Mouse (Mus musculus) liver, adult 2 months (tissue): ENCODE data around the gene Tmem95. TPM values are rescaled to one million over a fixed set of nuclear protein-coding genes. Genes with fewer than 3 reads are reported as not detected.
A peak's percentile ranks its signal among the peaks of the same experiment; 100 is the strongest.

ENCODE experiments used
- DNase-seq: peaks from one replicate; pipeline ENCODE4 v3.0.0-alpha.2; 2011; ENCODE audit warnings: low read depth, low spot score; ENCODE audit errors: extremely low read depth
- H3K27ac ChIP-seq: fragments of 200-500 bp; replicated peaks from 2 replicates; pipeline ENCODE4 v1.5.1; 2012; ENCODE audit warnings: low read depth, mild to moderate bottlenecking, control low read depth, inconsistent platforms, low read length; ENCODE audit not compliant: insufficient read depth
- H3K27me3 ChIP-seq: fragments of 200-500 bp; 2 replicates; pipeline ENCODE4 v1.6.1; 2012; ENCODE audit warnings: mild to moderate bottlenecking, moderate library complexity, low read length, inconsistent platforms; ENCODE audit not compliant: control insufficient read depth, insufficient read depth
- H3K36me3 ChIP-seq: fragments of 200-500 bp; 2 replicates; pipeline ENCODE4 v1.6.1; 2012; ENCODE audit warnings: low read length, inconsistent platforms; ENCODE audit not compliant: control insufficient read depth, insufficient read depth
- H3K4me1 ChIP-seq: fragments of 200-500 bp; 2 replicates; pipeline ENCODE4 v1.6.1; 2011; ENCODE audit warnings: low read length; ENCODE audit not compliant: control insufficient read depth, insufficient read depth
- H3K4me3 ChIP-seq: fragments of 200-500 bp; 2 replicates; pipeline ENCODE4 v1.5.1; 2011; ENCODE audit warnings: low read depth, mild to moderate bottlenecking, control low read depth, low read length, moderate library complexity; ENCODE audit not compliant: insufficient read depth
- H3K79me2 ChIP-seq: fragments of 200-500 bp; 2 replicates; pipeline ENCODE4 v1.6.1; 2012; ENCODE audit warnings: inconsistent platforms, mild to moderate bottlenecking, low read length, moderate library complexity; ENCODE audit not compliant: control insufficient read depth, insufficient read depth
- H3K9ac ChIP-seq: fragments of 200-500 bp; 2 replicates; pipeline ENCODE4 v1.6.1; 2012; ENCODE audit warnings: low read depth, mild to moderate bottlenecking, control low read depth, inconsistent platforms, low read length
- CTCF ChIP-seq: fragments of 200-500 bp; IDR thresholded peaks from 2 replicates; pipeline ENCODE4 v1.5.1; 2011; ENCODE audit warnings: low read depth, low read length, control low read depth
- POLR2A ChIP-seq: fragments of 200-500 bp; IDR thresholded peaks from 2 replicates; pipeline ENCODE4 v1.6.1; 2011; ENCODE audit warnings: low read length, control low read depth; ENCODE audit not compliant: insufficient read depth; ENCODE audit errors: extremely low read depth
- WGBS: fragments of 180-500 bp; shearing (Covaris S2); methylation state at CpG from one replicate; pipeline ENCODE4 v1.1.7; 2018; 5-methylcytosine and 5-hydroxymethylcytosine counted together
- polyA plus RNA-seq: library from polyadenylated mRNA; depleted of rRNA; stranded (reverse); fragments of >200 nt; gene quantifications from 2 replicates; pipeline ENCODE4 v1.2.3, GENCODE M21; 2012
- total RNA-seq: library from RNA; depleted of rRNA; stranded (reverse); fragments of >200 nt; gene quantifications from 2 replicates; pipeline ENCODE4 v1.2.3, GENCODE M21; 2014

The Tmem95 gene
- total and polyA plus RNA-seq, 2 experiments = not detected

GRCm38 (mm10) chr11:69837952-69838713, 39.7 kb downstream of the Tmem95 start, which contains the start of gene Tmem256:
Gene Tmem256 (plus strand): TSS chr11:69838514.
- Histone ChIP-seq H3K9ac (peak within 1 kb of the TSS; percentile 90), H3K79me2 (no peaks in the 10 kb centered on the region), H3K4me3 (peak within 1 kb of the TSS; percentile 94), H3K36me3 (no peaks in the 10 kb centered on the region), H3K27ac (peak within 1 kb of the TSS; percentile 94), H3K4me1 (peaks cover 2% of the 10 kb centered on the region), H3K27me3 (0 out of 2 replicates have a peak, but pooled peaks cover 3% of the 10 kb centered on the region)
- TF ChIP-seq CTCF (no peak), POLR2A (peak; percentile 89)
- DNase-seq = peak; percentile 97
- under 1% methylated on average over 34 of the region's 34 CpGs for WGBS

DNA sequence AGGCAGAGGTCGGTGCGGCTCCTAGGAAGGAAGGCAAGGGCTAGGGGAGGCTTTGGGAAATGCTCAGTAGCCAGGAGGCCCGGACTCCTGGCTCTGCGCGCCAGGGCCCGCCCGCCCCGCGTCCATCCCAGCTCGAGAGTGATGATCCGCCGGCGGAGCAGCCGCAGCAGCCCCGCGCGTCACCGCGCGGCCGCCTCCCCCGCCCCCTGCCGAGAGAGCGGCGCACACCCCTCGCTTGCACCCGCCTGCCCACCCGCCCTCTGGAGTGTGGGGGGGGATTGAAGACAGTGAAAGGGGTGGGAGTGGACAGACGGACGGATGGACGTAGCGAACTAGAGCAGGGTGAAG, 40.2 kb downstream of the Tmem95 start, which contains the start of gene Nlgn2:
Gene Nlgn2 (minus strand): TSS at position 181 of the 348 bp plus-strand sequence.
- H3K4me1 ChIP-seq = peaks cover 2% of the 10 kb centered on the region
- TF ChIP-seq POLR2A (0 out of 2 replicates have a peak, but pooled peaks have one; percentile 19), CTCF (no peak)
- peak within 1 kb of the TSS; percentile 94 for H3K4me3 ChIP-seq
- peak within 1 kb of the TSS; percentile 90 for H3K9ac ChIP-seq
- 0% methylated on average over 29 of the region's 32 CpGs for WGBS
- H3K36me3 ChIP-seq = no peaks in the 10 kb centered on the region
- H3K27me3 ChIP-seq = 0 out of 2 replicates have a peak, but pooled peaks cover 3% of the 10 kb centered on the region
- H3K27ac ChIP-seq = peak within 1 kb of the TSS; percentile 94
- DNase-seq = no peak
- no peaks in the 10 kb centered on the region for H3K79me2 ChIP-seq

DNA sequence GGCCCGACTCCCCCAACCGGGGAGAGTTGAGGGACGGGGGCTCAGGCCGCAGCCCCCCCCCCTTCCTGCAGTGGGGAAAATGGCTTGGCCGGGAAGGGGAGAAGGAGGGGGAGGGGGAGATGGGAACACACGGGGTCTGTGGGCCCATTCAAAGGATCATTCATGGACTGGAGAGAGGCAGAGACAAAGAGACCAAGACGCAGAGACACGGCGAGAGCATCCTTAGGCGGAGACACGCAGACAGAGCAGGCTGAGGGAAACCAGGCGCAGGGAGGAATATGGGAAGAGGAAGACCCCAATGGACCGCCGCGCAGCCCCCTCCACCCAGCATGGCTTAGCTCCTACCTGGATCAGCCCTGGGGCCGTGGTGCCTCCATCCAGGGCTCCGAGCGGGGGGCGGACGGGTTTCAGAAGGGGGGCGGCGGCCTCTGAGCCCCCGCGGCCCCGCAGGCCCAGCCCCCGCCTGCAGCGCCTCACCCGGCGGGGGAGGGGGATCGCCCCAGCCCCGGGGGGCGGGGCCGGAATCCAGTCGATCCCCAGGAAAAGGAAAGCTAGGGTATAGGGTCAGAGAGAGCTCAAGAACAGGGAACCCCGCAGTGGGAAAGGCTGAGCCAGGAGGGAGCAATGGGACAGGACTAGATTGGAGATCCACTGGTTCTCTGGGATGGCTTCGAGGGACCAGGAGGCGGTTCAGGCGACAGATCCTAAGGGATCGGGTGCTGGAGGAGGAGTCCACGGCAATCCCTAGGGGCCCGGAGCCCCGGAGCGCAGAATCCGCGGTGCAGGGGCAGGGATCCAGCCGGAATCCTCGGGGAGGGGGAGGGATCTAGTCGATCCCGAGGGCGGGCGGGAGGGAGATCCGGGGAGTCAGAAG, 40.9 kb downstream of the Tmem95 start:
- peaks cover 2% of the 10 kb centered on the region for H3K4me1 ChIP-seq
- peak overlapping the region; percentile 72 for H3K4me3 ChIP-seq
- no peak for TF ChIP-seq POLR2A
- no peak overlapping the region for H3K27ac ChIP-seq
- H3K79me2 ChIP-seq = no peaks in the 10 kb centered on the region
- 0 out of 2 replicates have a peak, but pooled peaks cover 3% of the 10 kb centered on the region for H3K27me3 ChIP-seq
- no peak for DNase-seq
- WGBS = 7% methylated on average over 49 of the region's 52 CpGs
- H3K9ac ChIP-seq = peak overlapping the region; percentile 53
- H3K36me3 ChIP-seq = no peaks in the 10 kb centered on the region

DNA sequence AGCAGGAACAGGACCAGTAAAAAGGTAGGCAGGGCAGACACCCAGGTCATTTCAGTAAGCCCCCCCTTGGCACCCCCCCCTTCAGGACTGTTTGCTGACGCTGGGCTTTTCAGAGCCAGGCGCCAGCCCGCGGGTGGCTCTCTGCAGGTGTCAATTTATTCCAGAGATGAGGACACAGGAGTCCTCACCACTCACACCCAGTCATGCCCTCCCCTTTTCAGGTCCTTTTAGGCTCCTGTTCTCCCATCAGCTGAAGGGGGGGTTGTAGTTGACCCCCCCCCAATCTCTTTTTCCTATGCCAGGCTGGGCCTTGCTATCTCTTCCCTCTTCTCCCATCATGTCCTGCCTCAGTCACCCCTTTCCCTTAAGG, 41.9 kb downstream of the Tmem95 start:
- WGBS = 34% methylated on average over 4 of the region's 4 CpGs
- H3K79me2 ChIP-seq = no peaks in the 10 kb centered on the region
- H3K9ac ChIP-seq = no peak overlapping the region
- no peaks in the 10 kb centered on the region for H3K36me3 ChIP-seq
- peaks cover 2% of the 10 kb centered on the region for H3K4me1 ChIP-seq
- H3K27me3 ChIP-seq = 0 out of 2 replicates have a peak, but pooled peaks cover 3% of the 10 kb centered on the region
- DNase-seq = no peak
- H3K4me3 ChIP-seq = no peak overlapping the region
- TF ChIP-seq POLR2A (no peak), CTCF (no peak)
- H3K27ac ChIP-seq = no peak overlapping the region

DNA sequence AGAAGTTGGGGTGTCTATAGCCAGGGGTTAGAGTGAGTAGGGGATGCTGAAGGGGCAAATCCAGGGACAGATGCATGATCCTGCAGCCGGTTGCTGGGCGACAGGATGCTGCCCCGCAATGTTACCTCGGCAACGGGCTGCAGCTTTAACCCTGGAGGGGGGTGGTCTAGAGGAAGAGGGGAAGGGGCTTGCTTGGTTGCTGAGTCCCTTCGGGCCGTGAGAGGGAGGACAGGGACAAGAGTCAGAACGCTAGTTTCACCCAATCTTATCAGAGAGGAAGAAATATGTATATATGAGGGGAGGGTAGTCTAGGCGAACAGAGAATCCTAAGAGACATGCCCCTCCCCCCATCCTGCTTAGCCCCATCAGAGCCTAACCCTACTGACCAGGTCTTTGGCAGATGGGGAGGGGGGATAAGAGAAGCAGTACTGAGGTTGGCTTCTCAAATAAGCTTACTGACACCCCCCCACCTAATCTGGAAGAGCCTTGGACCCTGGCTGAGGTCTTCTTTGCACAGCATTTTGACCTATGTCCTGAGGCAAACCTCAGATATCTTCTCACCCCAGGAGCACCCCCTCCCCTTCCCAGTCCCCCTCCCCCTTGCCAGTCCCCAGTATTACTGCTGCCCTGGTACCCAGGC, 42.4 kb downstream of the Tmem95 start:
- Histone ChIP-seq H3K79me2 (no peaks in the 10 kb centered on the region), H3K4me3 (no peak overlapping the region), H3K27me3 (0 out of 2 replicates have a peak, but pooled peaks cover 3% of the 10 kb centered on the region), H3K36me3 (no peaks in the 10 kb centered on the region), H3K9ac (no peak overlapping the region), H3K27ac (no peak overlapping the region), H3K4me1 (peaks cover 2% of the 10 kb centered on the region)
- TF ChIP-seq POLR2A (no peak), CTCF (no peak)
- DNase-seq = no peak
- WGBS = 64% methylated on average over 9 of the region's 9 CpGs
